Mouse (Mus musculus) left cerebral cortex, postnatal 14 days (tissue): ENCODE measurements at regions not wholly inside any gene's neighbourhood (a gene's known extent, or its start where the extent isn't known, plus 50 kb on each side); places are given as distances from the start of the nearest gene placed in this dataset.
"Not testable (repeated sequence)": the region's sequence is repeated elsewhere in the genome, so short reads cannot be mapped to it uniquely, and the experiment has no call there.

Experiments used
- DNase-seq, 2 experiments: peaks; one replicate each; pipeline ENCODE4 v3.0.0; 2021 to 2022; ENCODE audit warnings: low spot score in 2 of 2, mixed read lengths in 1 of 2
- intact Hi-C: fragments of 180-260 bp; cut with DNase I; formaldehyde crosslinking; loops from one replicate; pipeline ENCODE4 v1.15.1; 2025

DNA sequence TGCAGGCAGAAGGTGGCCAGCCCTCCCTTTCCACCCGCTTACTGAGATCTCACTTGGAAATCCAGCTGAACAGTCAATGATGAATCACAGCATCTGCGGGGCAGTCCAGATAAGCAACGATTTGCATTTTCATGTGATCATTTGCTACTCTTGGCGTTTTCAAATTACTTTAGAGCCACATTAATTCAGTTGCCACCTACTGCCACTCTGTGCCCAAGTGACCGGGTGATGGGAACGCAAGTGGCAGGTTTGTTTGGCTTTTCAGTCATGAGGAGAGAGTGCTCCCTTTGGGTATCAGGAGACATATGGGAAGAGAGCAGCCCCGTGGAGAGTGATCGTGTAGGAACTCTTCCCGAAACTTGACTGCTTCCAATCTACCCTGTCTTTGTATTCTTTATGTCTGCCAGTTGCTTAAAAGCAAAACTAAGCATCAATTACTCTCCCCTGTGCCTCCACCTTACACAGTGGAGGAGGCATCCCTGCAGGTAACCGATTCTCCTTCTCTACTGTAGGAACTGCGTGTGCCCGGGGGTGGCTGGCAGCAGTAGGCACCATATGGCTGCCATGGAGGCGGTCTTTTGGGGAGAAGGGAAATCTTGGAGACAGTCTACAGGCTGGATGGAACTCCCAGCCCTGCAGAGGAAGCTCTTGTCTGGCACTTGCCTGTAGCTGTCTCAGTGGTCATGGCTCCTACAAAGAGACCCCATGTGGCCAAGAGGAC lies 132.5 kb upstream of the 1700012A03Rik start:
- intact Hi-C loops: loop anchor here (10.0 kb wide), 1 partner anchor 123 kb away; no protein-coding TSS in a partner anchor

DNA sequence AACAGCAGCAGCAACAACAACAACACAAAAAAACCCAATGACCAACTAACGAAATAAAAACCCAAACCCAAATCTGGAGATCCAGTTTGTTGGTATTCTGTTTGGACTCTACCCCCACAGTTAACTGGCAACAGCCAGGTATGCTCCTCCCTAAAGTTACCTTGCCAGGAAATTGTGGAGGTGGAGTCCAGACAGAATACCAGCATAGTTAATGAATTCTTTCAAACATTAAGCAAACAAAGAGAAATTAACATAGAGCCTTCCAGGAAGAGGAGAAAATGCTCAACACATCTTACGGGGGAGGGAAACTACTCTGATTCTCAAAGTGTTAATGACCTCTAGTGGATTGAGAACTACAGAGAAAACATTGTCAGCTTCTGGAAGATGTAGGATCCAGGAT lies 148.3 kb upstream of the 1700012A03Rik start:
- intact Hi-C loops: no loop called here
- no peak for DNase-seq

More for the DNA sequence above, 132.5 kb upstream of the 1700012A03Rik start:
- peak; percentile 66 to 72 for DNase-seq

DNA sequence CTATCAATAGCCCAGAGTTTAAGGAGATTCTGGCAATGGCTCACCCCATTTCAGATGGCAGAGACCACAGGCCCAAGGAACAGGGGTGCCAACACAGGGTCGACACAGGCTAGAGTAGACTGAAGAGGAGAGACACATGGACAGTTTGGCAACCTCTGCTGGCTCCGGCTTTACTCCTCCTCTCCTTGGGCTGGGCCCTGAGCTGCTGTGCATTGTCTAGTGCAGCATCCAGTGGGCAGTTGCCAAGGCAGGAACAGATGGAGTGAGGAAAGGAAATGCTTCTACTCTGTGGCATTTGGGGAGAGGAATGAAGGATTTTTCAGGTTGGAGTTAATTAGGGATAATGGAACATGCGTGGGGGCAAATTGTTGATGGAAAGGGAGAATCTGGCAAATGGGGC lies 151.0 kb upstream of the 1700012A03Rik start:
- intact Hi-C loops: no loop called here
- DNase-seq: peak; percentile 25 to 30

DNA sequence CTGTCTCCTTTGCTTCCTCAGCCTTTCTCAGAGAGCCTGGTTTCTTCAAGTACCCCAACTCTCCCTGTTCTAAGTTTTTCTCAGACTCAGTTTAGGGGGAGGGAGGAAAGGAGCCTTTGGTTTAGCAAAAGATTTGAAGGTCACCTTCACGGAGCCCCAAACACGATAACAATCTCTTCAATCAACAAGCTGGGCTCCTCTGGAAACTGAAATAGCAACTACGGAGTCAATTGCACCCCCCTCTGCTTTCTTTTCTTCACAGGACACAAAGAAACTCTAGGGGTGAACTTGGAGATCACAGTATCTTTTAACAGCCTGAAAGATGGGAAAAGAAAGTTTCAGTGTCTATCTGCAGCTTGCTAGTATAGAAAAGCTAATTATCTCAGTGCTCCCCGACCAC lies 151.4 kb upstream of the 1700012A03Rik start:
- intact Hi-C loops: no loop called here
- no peak for DNase-seq

DNA sequence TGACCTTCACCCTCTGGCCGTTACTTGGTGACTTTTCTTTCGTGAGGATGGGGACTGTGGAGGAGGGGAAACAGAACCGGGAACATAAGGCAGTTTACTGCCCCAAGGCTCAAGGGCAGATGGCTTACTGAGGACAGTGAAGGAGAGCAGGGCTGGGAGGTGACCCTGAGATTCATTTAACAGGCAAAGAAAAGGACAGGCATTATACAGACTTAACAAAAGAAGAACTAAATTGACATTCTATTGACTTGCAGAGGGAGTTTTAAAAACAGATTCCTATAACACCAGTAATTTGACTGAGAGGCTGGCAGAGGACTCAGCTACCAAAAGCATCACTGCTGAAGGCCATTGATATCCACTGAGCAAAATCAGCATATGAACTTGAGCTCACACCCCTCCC lies 153.0 kb upstream of the 1700012A03Rik start:
- DNase-seq: no peak
- intact Hi-C loops: no loop called here

DNA sequence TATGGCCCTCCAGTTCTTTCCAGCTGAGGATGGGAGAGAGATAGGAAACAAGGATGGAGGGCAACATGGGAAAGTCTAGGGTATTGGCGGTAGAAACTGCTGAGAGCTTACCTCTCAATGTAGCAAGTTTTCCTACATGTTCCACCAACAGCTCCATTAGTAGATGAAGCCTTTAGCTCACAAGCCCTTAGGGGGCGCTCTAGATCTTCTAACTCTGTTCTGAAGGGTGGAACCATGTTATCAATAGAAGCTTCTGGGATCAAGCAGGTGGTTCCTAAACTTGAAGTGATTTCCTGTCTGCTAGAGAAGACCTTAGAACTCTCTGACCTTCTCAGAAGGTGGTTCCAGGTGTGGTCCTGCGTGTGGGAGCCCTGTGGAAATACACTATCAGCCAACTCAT lies 154.2 kb upstream of the 1700012A03Rik start:
- intact Hi-C loops: no loop called here
- peak in 1 of 2 experiments; percentile 15 for DNase-seq

DNA sequence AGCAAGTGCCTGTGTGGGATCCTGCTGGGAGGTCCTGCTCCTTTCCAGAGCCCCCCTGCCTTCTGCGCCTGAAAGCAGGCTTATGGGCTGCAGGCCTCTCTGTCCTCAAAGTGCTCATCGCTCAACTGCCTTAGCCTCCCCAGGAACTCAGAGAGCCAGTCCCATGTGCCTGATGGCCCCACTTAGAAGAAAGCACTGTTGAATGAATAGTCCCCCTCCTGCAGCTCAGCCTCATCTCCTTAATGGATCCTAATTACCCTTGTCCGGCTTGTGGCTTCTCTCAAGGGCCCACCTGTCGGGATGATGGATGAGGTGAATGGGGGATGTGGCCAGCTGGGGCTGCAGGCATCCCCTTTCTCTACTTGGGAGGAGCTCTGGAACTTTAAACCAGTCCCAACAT lies 163.1 kb upstream of the 1700012A03Rik start:
- DNase-seq: no peak
- intact Hi-C loops: no loop called here

DNA sequence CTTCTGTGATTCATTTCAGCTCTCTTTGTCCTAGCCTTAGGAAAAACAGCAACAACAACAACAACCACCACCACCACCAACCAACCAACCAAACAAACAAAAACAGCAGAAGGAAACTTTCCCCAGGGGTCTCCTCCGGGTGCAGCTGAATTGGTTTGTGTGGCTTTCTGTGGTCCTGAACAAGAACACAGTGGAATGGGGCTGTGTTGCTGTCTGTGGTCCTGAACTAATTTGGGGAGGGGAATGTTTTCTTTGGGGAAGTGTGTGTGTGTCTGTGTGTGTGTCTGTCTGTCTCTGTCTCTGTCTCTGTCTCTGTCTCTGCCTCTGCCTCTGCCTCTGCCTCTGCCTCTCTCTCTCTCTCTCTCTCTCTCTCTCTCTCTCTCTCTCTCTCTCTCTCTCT lies 164.8 kb upstream of the 1700012A03Rik start:
- DNase-seq, intact Hi-C loops: not testable (repeated sequence)

DNA sequence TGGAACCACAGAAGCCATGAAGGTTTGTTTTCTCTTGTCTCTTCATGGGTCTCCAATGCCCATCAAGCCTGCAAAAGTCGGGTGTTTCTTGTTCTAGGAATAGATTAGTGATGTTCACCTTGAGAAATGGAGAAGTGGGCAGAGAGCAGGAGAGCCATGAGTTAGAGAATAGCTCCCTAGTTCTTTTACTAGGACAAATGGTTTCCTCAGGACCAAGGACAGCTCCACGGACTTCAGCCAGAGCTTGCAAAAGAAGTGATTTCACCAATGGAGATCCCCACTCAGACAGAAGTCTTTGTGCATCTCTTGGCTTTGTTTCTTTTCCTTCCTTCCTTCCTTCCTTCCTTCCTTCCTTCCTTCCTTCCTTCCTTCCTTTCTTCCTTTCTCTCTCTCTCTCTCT lies 166.3 kb upstream of the 1700012A03Rik start:
- no peak for DNase-seq

DNA sequence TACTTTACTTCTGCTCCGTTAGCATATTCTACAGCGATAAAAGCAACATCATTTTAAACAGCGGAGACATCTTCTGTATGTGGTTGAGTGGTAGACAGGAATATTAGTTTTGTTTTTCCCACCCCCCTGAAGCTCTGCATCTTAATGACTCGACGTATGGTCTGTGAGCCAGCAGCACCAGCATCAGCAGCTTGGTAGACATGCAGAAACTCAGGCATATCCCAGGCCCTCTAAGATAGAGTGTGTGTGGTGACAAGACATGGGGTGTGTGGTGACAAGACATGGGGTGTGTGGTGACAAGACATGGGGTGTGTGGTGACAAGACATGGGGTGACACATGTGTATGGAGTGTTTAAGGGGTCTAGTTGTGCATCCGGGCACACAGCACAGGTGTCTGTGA lies 175.4 kb upstream of the 1700012A03Rik start:
- DNase-seq: no peak
- intact Hi-C loops: no loop called here

More for the DNA sequence above, 166.3 kb upstream of the 1700012A03Rik start:
- intact Hi-C loops: no loop called here

DNA sequence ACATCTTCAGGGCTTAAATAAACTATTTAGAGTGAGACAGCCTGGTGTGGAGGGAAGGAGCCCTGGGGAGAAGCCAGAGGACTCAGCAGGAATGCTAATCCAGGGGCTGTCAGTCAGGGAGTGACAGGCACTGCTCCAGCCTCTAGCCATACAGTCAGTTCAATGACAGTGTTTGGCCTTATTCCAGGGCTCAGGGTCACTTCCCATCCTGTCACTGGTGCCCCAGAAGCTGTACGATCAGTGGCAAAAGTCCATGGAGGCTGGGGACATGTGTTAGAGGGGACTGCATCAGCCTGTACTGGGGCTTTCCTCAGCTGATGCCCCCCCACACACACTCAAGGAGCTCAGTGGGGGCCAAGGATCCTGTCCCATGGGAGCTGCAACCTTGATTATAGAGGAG lies 176.1 kb upstream of the 1700012A03Rik start:
- no peak for DNase-seq
- intact Hi-C loops: no loop called here

DNA sequence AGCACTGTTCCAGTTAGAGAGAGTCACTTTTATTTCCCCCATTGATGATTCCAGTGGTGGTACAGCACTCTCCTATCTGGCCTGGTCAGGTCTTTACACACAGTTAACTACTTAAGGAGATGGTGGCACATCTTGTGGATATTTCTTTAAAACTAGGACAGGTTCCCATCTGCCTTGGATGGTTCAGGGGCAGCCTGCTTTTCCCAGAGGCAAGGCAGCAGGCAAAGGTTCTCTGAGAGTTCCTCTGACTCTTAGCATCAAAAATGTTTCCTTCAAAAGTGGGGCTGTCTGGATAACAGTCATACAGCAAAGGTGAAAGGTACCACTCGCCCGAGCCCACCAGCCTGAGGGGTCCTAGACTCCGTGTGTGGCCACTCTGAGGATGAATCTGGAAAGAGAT lies 178.3 kb upstream of the 1700012A03Rik start:
- no peak for DNase-seq
- intact Hi-C loops: no loop called here

DNA sequence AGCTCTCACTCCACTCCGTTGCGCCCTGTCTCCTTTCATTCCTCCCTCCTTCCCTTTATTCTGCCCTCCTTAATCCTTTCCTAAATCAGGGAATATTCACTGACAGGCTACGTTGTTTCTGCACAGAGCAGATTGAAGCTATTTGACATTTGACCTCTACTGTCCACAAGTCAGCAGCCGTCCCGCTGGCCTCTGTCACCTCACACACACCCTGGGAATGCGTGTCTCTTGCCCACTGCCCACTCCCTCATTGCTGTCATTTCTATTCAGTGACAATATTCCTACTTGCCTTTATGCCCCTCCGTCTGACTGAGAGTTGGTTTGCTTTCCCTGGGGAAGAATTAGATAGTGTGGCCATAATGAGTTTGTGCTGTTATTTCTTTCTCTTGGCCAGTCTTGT lies 188.1 kb upstream of the 1700012A03Rik start:
- intact Hi-C loops: no loop called here
- DNase-seq: no peak

DNA sequence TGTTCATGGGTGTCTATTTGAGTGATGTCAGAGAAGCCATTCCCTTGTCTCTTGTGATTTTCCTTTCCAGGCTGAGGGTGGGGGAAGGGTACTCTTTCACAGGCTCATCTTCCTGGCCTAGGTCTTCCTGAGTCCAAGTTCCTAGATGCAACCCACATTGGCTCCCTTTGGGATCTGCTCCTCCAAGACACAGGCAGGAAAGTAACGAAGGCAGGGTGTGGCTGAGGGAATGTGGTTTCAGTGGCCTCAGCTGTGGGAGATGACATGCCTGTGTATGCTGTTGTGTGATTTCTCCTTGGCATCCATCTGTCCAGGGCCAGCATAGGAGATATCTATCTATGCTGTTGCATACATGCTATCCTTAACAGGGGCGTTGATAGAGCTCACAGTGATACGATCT lies 190.4 kb upstream of the 1700012A03Rik start:
- intact Hi-C loops: no loop called here
- DNase-seq: no peak

DNA sequence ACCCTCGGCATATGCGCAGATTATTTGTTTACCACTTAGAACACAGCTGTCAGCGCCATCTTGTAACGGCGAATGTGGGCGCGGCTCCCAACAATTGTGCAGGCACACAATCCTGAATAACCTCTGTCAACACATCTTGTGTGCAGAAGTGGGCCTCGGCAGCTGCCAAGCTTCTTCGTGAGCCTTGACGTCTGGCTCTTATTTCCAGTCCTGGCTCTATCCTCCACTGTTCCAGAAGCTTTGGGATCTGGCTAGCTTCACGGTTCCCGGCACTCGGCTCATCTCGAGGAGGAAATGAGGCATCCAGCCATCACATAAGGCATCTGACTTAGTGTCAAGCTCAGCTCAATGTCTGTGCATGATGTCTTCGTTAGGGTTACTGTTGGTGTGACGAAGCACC lies 195.8 kb upstream of the 1700012A03Rik start:
- DNase-seq: no peak

DNA sequence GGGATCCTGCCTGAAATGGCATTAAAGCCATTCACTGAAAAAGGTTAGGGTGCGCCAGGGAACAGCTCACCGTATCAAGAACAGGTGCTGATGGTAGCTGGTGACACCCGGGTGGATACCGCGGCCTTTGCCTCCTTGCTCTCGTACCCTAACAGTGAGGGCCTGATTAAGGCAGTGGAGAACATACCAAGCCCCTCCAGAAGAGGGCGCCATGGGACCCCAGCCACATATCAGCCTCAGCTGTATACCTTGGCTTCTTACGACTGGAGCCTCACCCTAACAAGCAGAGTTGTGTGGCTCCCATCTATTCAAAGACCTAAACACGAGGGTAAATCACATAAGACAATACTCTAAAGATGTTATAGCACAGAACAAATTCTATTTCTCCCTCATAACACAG lies 203.7 kb upstream of the 1700012A03Rik start:
- intact Hi-C loops: no loop called here
- DNase-seq: no peak

More for the DNA sequence above, 195.8 kb upstream of the 1700012A03Rik start:
- intact Hi-C loops: no loop called here

DNA sequence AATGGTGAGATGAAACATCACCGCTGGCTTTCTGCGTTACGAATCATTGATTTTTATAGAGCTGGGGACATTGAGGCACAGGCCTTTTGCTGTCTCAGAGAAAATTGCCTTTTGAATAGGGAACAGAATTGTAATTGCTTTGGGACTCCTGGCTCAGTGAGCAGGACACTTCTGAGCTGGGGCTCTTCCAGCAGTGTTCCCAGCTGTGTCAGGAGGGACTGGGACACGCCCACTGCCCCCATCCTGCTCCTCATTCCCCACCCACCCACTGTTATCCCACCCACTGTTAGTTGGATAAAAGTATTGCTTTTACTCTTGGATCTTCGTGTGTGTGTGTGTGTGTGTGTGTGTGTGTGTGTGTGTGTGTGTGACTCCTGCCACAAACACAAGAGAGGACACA lies 204.4 kb upstream of the 1700012A03Rik start:
- intact Hi-C loops: no loop called here
- no peak for DNase-seq

DNA sequence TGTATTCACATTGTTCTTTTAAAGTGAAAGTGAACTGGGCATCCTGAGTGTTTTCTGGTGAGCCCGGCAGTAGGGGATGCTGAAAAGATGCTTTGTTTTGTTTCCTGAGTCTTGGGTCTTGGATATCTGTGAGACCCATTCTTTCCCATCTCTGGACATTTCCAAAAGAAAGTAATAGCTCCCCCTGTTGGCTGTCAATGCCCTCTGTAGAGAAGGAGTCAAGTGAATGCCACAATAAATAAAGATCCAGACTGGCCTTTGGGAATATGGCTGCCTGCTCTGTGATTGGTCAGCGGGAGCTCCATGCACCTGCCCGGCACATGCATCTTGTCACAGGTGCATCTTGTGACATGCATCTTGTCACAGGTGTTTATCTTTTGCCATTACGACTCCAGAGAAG lies 209.4 kb upstream of the 1700012A03Rik start:
- DNase-seq: no peak
- intact Hi-C loops: no loop called here

DNA sequence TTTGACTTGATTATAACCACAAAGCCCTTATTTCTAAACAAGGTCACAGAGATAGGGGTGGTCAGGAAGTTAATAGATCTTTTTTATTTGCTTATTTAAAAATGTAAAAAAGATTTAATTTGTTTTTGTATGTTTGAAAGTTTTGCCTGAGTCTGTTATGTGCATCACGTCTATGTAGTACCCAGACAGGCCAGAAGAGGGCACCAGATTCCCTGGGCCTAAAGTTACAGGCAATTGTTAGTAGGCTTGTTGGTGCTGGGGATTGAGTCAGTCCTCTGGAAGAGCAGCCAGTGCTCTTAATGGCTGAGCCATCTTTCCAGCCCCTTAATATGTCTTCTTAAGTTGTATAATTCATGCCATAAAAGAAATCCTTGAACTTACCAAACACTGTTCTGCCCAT lies 211.5 kb upstream of the 1700012A03Rik start:
- DNase-seq: no peak
- intact Hi-C loops: no loop called here

DNA sequence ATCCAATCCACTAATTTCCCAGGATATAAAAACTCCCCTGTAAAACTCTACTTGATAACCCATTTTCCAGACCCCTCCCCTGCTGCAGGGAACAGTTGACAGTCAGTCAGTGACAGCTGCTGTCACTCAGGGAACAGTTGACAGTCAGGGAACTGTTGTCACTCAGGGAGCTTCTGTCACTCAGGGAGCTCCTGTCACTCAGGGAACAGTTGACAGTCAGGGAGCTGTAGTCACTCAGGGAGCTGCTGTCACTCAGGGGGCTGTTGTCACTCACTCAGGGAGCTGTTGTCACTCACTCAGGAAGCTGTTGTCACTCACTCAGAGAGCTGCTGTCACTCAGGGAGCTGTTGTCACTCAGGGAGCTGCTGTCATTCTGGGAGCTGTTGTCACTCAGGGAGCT lies 214.3 kb upstream of the 1700012A03Rik start:
- DNase-seq: no peak
- intact Hi-C loops: no loop called here

DNA sequence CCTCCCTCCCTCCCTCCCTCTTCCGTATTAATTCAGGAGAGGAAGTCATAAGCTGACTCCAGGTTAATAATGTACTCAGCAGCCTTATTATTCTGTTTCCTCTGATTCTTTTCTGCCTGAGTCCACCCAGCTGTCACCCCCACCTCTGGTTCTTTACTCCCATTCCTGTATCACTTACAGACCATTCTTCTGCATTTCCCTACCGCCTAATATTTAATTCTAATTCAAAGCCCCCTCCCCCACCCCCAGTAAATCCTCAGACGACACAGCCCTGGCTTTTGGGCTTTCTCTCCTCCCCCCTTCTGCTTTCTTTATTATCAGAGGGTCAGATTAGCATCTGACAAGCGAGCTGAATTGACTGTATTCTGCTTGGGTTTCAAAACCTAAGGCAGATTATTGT lies 215.5 kb upstream of the 1700012A03Rik start:
- DNase-seq: no peak
- intact Hi-C loops: no loop called here

DNA sequence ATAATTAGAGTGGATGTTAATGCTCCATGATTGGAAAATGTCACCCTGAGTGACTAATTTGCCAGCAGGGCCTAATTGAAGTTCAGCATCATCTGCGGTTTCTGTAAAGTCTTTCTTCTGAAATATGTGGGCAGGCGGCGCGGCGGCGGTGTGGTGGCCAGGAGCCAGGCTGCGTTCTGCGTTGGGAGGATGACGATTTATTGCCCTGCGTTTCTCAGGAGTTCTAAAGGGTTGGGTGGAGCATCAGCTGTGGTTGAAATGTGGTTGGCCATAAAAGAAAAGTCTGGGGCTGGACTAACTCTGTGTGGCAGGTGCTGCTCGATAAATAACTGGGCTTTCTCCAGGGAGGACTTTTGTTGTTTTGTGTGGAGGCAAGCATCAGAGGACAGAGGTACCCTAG lies 219.4 kb upstream of the 1700012A03Rik start:
- no peak for DNase-seq
- intact Hi-C loops: no loop called here
